Mouse (Mus musculus) ES-E14 (cell line): ENCODE results near the gene Vcp.

ENCODE experiments used
- CHD2 ChIP-seq: IDR thresholded peaks from 2 replicates; pipeline ENCODE4 v1.6.1; 2014; ENCODE audit warnings: mild to moderate bottlenecking, low read depth, low read length, inconsistent platforms
- ZC3H11A ChIP-seq: IDR thresholded peaks from 2 replicates; pipeline ENCODE4 v1.6.1; 2012; ENCODE audit warnings: low read depth, mild to moderate bottlenecking, inconsistent platforms, low read length, borderline replicate concordance

DNA sequence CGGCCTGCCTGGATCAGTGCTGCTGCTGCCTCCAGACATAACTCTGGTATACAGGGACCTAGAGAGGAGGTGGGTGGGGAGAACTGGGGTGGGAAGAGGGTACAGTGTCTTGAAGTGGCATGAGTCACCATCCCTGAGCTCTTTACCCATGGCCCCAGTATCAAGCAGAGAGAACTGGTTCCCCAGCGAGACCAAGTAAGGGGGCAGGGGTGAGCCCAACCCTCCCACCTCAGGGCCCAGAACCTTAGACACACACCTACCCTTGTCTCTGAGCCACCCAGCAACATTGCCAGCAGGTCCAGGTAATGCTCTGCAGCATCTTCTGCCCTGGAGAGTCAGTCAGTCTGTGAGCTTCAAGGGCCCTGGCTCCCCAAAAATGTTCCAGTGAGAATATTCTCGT, 4.6 kb upstream of the Vcp start:
- TF ChIP-seq ZC3H11A, result no peak
- no peak for TF ChIP-seq CHD2
